Mouse (Mus musculus) CH12.LX (cell line): ENCODE data around the gene Luzp2. TPM values are rescaled to one million over a fixed set of nuclear protein-coding genes. Genes with fewer than 3 reads are reported as not detected.

Experiments used
- DNase-seq: peaks from one replicate; pipeline ENCODE4 v3.0.0-alpha.2; 2013; ENCODE audit errors: extremely low read depth
- H3K27ac ChIP-seq: 2 replicates; pipeline ENCODE4 v1.5.1; 2012; ENCODE audit warnings: low read depth, mild to moderate bottlenecking, control low read depth, moderate library complexity; ENCODE audit not compliant: insufficient read depth
- H3K27me3 ChIP-seq: replicated peaks from 2 replicates; pipeline ENCODE3; 2012; ENCODE audit warnings: inconsistent platforms
- H3K36me3 ChIP-seq, 2 experiments: replicated peaks in 1 of 2; 2 replicates each; pipeline versions ENCODE3 to v1.6.1; 2012; ENCODE audit warnings: inconsistent platforms in 1 of 2, low read length in 1 of 2, mild to moderate bottlenecking in 1 of 2, mixed read lengths in 1 of 2, moderate library complexity in 1 of 2; ENCODE audit not compliant: control insufficient read depth in 1 of 2, insufficient read depth in 1 of 2
- H3K4me1 ChIP-seq, 2 experiments: 2 replicates each; pipeline ENCODE4 v1.6.1; 2012; ENCODE audit warnings: inconsistent platforms in 1 of 2, moderate library complexity in 1 of 2; ENCODE audit not compliant: insufficient read depth in 2 of 2, control insufficient read depth in 1 of 2
- H3K4me2 ChIP-seq: 2 replicates; pipeline ENCODE4 v1.6.1; 2012; ENCODE audit warnings: low read depth, mild to moderate bottlenecking, control low read depth; ENCODE audit not compliant: poor library complexity, insufficient read depth, severe bottlenecking
- H3K4me3 ChIP-seq, 3 experiments: fragments of 150-350 bp in 1 of 3; sonication (generic) in 1 of 3; replicated peaks in 1 of 3; 2 replicates each; pipeline versions ENCODE3 to v1.5.1; 2011 to 2012; ENCODE audit warnings: low read depth in 2 of 3, low read length in 2 of 3, mild to moderate bottlenecking in 2 of 3, moderate library complexity in 2 of 3, control low read depth in 1 of 3, improper control_type of control experiment in 1 of 3, inconsistent platforms in 1 of 3, mixed read lengths in 1 of 3; ENCODE audit not compliant: poor library complexity in 1 of 3
- H3K79me2 ChIP-seq: replicated peaks from 2 replicates; pipeline ENCODE4 v1.6.1; 2012; ENCODE audit warnings: mild to moderate bottlenecking, moderate library complexity; ENCODE audit not compliant: control insufficient read depth, poor library complexity, insufficient read depth, severe bottlenecking; ENCODE audit errors: extremely low read depth
- H3K9ac ChIP-seq: 2 replicates; pipeline ENCODE4 v1.6.1; 2012; ENCODE audit warnings: low read depth, mild to moderate bottlenecking, control low read depth, moderate library complexity; ENCODE audit not compliant: insufficient read depth
- H3K9me3 ChIP-seq: replicated peaks from 2 replicates; pipeline ENCODE3; 2012; ENCODE audit warnings: low read length, inconsistent platforms, mixed read lengths
- CHD1 ChIP-seq: IDR thresholded peaks from 2 replicates; pipeline ENCODE4 v1.6.1; 2012; ENCODE audit warnings: low read depth, low read length, improper control_type of control experiment, inconsistent platforms
- CHD2 ChIP-seq: IDR thresholded peaks from 2 replicates; pipeline ENCODE4 v1.6.1; 2011; ENCODE audit warnings: low read length, improper control_type of control experiment
- CTCF ChIP-seq, 2 experiments: IDR thresholded peaks in 1 of 2; conservative IDR thresholded peaks in 1 of 2; 2 replicates each; pipeline ENCODE4 v1.5.1; 2011 to 2012; ENCODE audit warnings: low read depth in 2 of 2, low read length in 2 of 2, improper control_type of control experiment in 1 of 2, inconsistent platforms in 1 of 2, mild to moderate bottlenecking in 1 of 2, moderate library complexity in 1 of 2
- JUND ChIP-seq: conservative IDR thresholded peaks from 2 replicates; pipeline ENCODE4 v1.6.1; 2011; ENCODE audit warnings: low read depth, low read length, improper control_type of control experiment
- MEF2A ChIP-seq: IDR thresholded peaks from 2 replicates; pipeline ENCODE4 v1.6.1; 2014; ENCODE audit warnings: low read depth, mild to moderate bottlenecking, inconsistent platforms, low read length, improper control_type of control experiment, borderline replicate concordance
- MYC ChIP-seq: IDR thresholded peaks from 2 replicates; pipeline ENCODE4 v1.6.1; 2011; ENCODE audit warnings: low read depth, mild to moderate bottlenecking, improper control_type of control experiment, low read length
- NELFE ChIP-seq: IDR thresholded peaks from 2 replicates; pipeline ENCODE4 v1.6.1; 2011; ENCODE audit warnings: low read depth, low read length, improper control_type of control experiment
- POLR2A ChIP-seq: IDR thresholded peaks from 2 replicates; pipeline ENCODE4 v1.6.1; 2011; ENCODE audit warnings: low read depth, mild to moderate bottlenecking, improper control_type of control experiment, low read length
- RAD21 ChIP-seq: IDR thresholded peaks from 2 replicates; pipeline ENCODE4 v1.6.1; 2011; ENCODE audit warnings: low read depth, mild to moderate bottlenecking, low read length, improper control_type of control experiment, moderate library complexity
- SMC3 ChIP-seq: IDR thresholded peaks from 2 replicates; pipeline ENCODE4 v1.6.1; 2011; ENCODE audit warnings: low read depth, low read length, improper control_type of control experiment
- TCF12 ChIP-seq: IDR thresholded peaks from 2 replicates; pipeline ENCODE4 v1.6.1; 2014; ENCODE audit warnings: low read depth, mild to moderate bottlenecking, inconsistent platforms, low read length, improper control_type of control experiment
- ZC3H11A ChIP-seq: IDR thresholded peaks from 2 replicates; pipeline ENCODE4 v1.6.1; 2012; ENCODE audit warnings: low read depth, mild to moderate bottlenecking, inconsistent platforms, low read length, improper control_type of control experiment
- ZMIZ1 ChIP-seq: IDR thresholded peaks from 2 replicates; pipeline ENCODE4 v1.6.1; 2012; ENCODE audit warnings: low read depth, mild to moderate bottlenecking, inconsistent platforms, low read length, improper control_type of control experiment
- dilution Hi-C: fragments of 300-500 bp; cut with MboI; formaldehyde crosslinking; loops from 2 replicates; pipeline ENCODE4 v1.14.3; 2020; ENCODE audit warnings: low sequenced_read_pairs; ENCODE audit not compliant: extremely low pct_unique_long_range_greater_than_20kb, extremely low pct_ligation_motif_present
- in situ Hi-C: fragments of 300-500 bp; cut with MboI; formaldehyde crosslinking; loops from 3 replicates; pipeline ENCODE4 v1.14.3; 2019; ENCODE audit warnings: low sequenced_read_pairs, low pct_ligation_motif_present, low pct_unique_long_range_greater_than_20kb, mixed read lengths
- polyA plus RNA-seq: library from polyadenylated mRNA; unstranded; fragments of >175 nt; gene quantifications from 2 replicates; pipeline ENCODE4 v1.2.1, GENCODE M21; 2012; ENCODE audit warnings: low read depth; ENCODE audit not compliant: insufficient read length
- total RNA-seq, 2 experiments: library from RNA; depleted of rRNA; stranded (reverse); fragments of 300-350 nt in 1 of 2; fragments of >200 nt in 1 of 2; gene quantifications; 2 replicates each; pipeline ENCODE4 v1.2.3; 2012 to 2014

Gene Luzp2
- total and polyA plus RNA-seq, 3 experiments = not detected

DNA sequence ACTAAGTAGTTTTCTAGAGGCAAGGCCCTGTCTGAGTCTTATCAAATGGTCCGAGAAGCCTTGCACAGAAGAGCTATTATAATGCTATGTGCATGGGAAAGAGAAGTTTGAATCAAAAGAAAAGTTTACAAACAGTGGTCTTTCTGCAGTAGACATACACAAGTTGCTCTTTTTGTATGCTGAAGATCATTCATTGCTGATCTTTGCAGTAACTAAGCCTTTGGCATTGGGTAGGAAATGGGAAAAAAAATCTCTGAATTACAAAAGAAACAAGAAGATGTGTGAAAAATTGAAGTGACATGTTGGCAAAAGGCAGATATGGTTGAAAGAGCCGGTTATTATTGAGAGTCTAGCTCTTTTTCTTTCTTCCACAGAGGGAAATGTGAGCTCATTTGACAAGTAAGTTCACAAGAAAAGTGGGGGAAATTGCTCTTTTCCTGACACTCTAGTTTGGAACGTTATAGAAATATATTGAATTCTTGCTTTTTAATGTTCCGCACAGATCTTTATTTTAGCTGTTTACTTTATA, 7.6 kb downstream of the Luzp2 start:
- H3K9ac ChIP-seq = no peak overlapping the region

DNA sequence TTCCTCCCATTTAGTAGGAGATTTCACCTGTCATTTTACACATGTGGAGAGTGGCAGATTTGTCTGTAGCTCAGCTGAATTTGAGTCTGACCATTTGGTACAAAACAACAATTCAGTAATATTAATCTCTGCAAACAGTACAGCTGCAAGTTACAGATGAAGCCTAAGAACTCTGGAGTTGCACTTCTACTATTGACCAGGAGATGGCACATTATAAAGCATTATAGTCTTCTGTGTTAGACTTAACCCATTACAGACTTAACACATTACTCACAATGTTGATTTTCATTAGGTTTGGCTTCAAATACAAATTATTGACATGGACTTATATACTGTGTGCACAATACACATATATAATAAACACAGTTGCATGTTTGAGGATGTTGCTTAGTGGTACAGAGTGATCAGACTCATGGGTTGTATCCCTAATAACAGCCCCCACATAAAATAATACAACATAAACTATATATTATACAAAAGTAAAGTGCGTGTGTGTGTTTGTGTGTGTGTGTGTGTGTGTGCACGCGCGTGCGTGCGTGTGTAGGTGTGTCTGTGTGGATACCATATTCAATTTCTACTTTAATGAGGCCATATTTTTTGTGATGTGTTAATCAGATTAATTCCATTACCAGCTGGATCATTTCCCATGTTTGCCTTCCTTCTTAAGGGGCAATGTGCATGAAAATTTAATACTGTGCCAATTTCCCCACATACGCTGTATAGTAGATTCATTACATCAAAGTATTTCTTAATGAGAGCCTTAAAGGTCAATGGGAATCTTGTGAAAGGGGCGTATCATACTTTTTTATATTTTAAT, 10.8 kb downstream of the Luzp2 start:
- H3K9ac ChIP-seq = no peak overlapping the region
- H3K36me3 ChIP-seq = no peaks in the 10 kb centered on the region
- H3K27ac ChIP-seq = no peak overlapping the region
- dilution Hi-C loops (no loop called here), in situ Hi-C loops (loop anchor here (25.0 kb wide), 1 partner anchor 866 kb away; no protein-coding TSS in a partner anchor)
- no peak overlapping the region for H3K4me3 ChIP-seq
- H3K27me3 ChIP-seq = no peaks in the 10 kb centered on the region
- no peaks in the 10 kb centered on the region for H3K4me1 ChIP-seq
- DNase-seq = no peak
- H3K79me2 ChIP-seq = no peaks in the 10 kb centered on the region
- peak in 1 of 2 experiments; percentile 19; a peak in 1 of 4 replicates for TF ChIP-seq CTCF (conservative IDR thresholded peaks at IDR 0.05 in 1 of 2, IDR thresholded peaks at IDR 0.05 in 1 of 2; ENCODE audit: low read depth in 2 of 2, low read length in 2 of 2)
- peak; percentile 21; the same call in 1 of the 2 replicates for TF ChIP-seq SMC3
- no peak for TF ChIP-seq MEF2A
- peaks cover 21% of the 10 kb centered on the region for H3K9me3 ChIP-seq
- no peak overlapping the region for H3K4me2 ChIP-seq

More for the DNA sequence above, 7.6 kb downstream of the Luzp2 start:
- H3K27me3 ChIP-seq = no peaks in the 10 kb centered on the region
- DNase-seq = no peak
- H3K4me3 ChIP-seq = no peak overlapping the region
- H3K4me2 ChIP-seq = no peak overlapping the region
- no peaks in the 10 kb centered on the region for H3K36me3 ChIP-seq
- H3K9me3 ChIP-seq = peaks cover 25% of the 10 kb centered on the region
- no peaks in the 10 kb centered on the region for H3K4me1 ChIP-seq
- no peaks in the 10 kb centered on the region for H3K79me2 ChIP-seq
- H3K27ac ChIP-seq = no peak overlapping the region
- dilution Hi-C loops (no loop called here), in situ Hi-C loops (loop anchor here (25.0 kb wide), 1 partner anchor 869 kb away; no protein-coding TSS in a partner anchor)
- no peak for TF ChIP-seq MYC
- no peak for TF ChIP-seq TCF12
- no peak for TF ChIP-seq CTCF (conservative IDR thresholded peaks at IDR 0.05 in 1 of 2, IDR thresholded peaks at IDR 0.05 in 1 of 2; ENCODE audit: low read depth in 2 of 2, low read length in 2 of 2)
- TF ChIP-seq RAD21 = no peak
- no peak for TF ChIP-seq CHD1
- TF ChIP-seq ZC3H11A = no peak
- no peak for TF ChIP-seq SMC3
- no peak for TF ChIP-seq CHD2
- no peak for TF ChIP-seq JUND

DNA sequence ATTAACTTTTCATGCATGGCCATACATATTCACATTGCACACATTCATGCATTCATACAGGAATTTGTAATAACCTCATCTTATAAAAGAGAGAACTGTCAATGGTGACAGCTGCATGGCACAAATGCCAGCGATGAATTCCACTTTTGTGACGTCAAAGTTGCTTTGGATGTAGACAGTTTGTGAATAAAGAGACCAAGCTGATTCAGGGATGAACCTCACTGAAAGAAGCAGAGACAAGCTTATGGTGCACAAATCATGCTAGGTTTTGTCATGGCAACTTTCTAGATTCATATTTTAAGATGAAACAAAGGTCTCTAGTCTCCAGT, 11.4 kb downstream of the Luzp2 start:
- Histone ChIP-seq H3K27me3 (no peaks in the 10 kb centered on the region), H3K9ac (no peak overlapping the region), H3K4me1 (no peaks in the 10 kb centered on the region), H3K4me2 (no peak overlapping the region), H3K27ac (no peak overlapping the region), H3K36me3 (no peaks in the 10 kb centered on the region), H3K4me3 (no peak overlapping the region), H3K9me3 (peaks cover 23% of the 10 kb centered on the region), H3K79me2 (no peaks in the 10 kb centered on the region)
- dilution Hi-C loops (no loop called here), in situ Hi-C loops (loop anchor here (25.0 kb wide), 1 partner anchor 866 kb away; no protein-coding TSS in a partner anchor)
- no peak for DNase-seq
- TF ChIP-seq ZMIZ1 (no peak), NELFE (no peak), CTCF (conservative IDR thresholded peaks at IDR 0.05 in 1 of 2, IDR thresholded peaks at IDR 0.05 in 1 of 2; ENCODE audit: low read depth in 2 of 2, low read length in 2 of 2) (no peak), POLR2A (no peak), CHD2 (no peak), ZC3H11A (no peak)
